Mouse (Mus musculus) liver, embryonic 14.5 days (tissue): Measurements from ENCODE around the gene Tgfbr3l.

Experiments used
- CTCF ChIP-seq: IDR thresholded peaks from 2 replicates; pipeline ENCODE4 v1.5.1; 2016; ENCODE audit warnings: antibody characterized with exemption, low read depth, control low read depth
- EP300 ChIP-seq: IDR thresholded peaks from 2 replicates; pipeline ENCODE4 v1.6.1; 2016; ENCODE audit warnings: antibody characterized with exemption, low read depth

GRCm38 (mm10) chr8:4258678-4259077, 10.7 kb downstream of the Tgfbr3l start:
- TF ChIP-seq CTCF, result no peak
- no peak for TF ChIP-seq EP300
